Mouse (Mus musculus): ENCODE measurements around the gene Cdh23. TPM values are rescaled to one million over a fixed set of nuclear protein-coding genes. Genes with fewer than 3 reads are reported as not detected.

Cdh23 gene
- polyA plus RNA-seq, 1 experiment, result 2.1 TPM

DNA sequence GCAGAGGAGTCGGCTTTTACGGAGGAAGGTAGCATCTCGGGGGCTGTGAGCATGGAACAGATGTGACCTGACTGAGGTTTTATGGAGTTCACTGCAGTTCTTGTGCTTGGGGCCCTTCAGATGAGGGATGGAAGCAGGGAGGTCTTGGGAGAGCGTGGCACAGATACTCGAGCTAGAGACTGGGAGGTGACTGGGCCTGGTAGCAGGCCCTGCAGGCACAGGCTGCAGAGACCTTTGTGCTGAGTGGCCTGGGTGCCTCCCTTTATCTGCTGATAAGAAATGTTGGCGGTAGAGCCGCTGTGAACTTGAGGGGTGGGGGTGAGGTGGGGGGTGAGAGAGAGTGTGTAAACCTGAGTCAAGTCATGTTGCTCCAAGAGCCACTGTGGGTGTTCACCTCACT, 361.7 kb downstream of the Cdh23 start:
- Histone ChIP-seq H3K36me3 (ENCODE audit: control insufficient read depth, insufficient read depth) (no peaks in the 10 kb centered on the region), H3K27me3 (ENCODE audit: control insufficient read depth, insufficient read depth, insufficient read length) (peaks cover 43% of the 10 kb centered on the region)
- no peak for TF ChIP-seq REST (IDR thresholded peaks at IDR 0.05; ENCODE audit: insufficient read depth, insufficient read length)
- no peak for TF ChIP-seq MAX (IDR thresholded peaks at IDR 0.05; ENCODE audit: low read depth)
- TF ChIP-seq MYOG (IDR thresholded peaks at IDR 0.05; ENCODE audit: control insufficient read depth in 1 of 3, insufficient read depth in 1 of 3, insufficient read length in 2 of 3, low read depth in 2 of 3), result no peak
- no peak for TF ChIP-seq E2F4 (IDR thresholded peaks at IDR 0.05; ENCODE audit: insufficient read depth)
- no peak for TF ChIP-seq USF1 (IDR thresholded peaks at IDR 0.05; ENCODE audit: low read depth)
- TF ChIP-seq TCF3 (IDR thresholded peaks at IDR 0.05; ENCODE audit: insufficient read length, low read depth), result no peak
- TF ChIP-seq POLR2A (IDR thresholded peaks at IDR 0.05; ENCODE audit: insufficient read length, low read depth), result no peak
- no peak for TF ChIP-seq TCF12 (IDR thresholded peaks at IDR 0.05; ENCODE audit: insufficient read depth, poor library complexity, severe bottlenecking)
- no peak for TF ChIP-seq SRF (IDR thresholded peaks at IDR 0.05; ENCODE audit: control insufficient read depth, insufficient read length, low read depth)
- TF ChIP-seq CEBPB (IDR thresholded peaks at IDR 0.05; ENCODE audit: insufficient read depth, poor library complexity, severe bottlenecking), result no peak

DNA sequence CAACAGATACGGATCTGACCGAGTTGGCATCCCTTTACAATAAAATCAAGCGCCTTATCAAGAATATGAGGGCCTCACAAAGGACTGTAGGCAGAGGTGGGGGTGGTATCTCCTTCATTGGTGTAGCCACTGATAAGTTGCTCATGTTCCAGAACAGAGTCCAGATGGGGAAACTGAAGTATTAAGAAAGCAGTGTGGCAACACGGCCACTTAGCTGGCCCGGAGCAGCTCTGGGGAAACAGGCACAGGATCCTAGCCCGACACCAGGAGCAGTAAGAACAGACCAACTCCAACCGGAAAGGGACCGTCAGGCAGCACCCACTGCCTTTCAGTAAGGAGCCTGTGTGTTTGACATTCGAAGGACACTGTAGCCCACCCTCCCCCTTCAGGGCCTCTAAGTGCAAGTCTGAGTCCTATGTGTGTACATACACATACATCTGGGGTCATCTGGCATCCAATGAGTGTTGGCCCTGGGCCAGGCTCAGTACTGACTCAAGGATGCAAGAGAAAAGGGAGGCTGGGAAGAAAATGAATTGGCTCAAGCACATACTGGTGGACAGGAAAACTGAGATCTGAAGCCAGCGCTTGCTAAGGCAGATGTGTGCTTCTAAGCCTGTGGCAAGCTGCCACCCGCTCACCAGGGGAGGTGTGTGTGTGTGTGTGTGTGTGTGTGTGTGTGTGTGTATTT, 367.2 kb downstream of the Cdh23 start:
- no peak overlapping the region for H3K4me2 ChIP-seq (ENCODE audit: low read depth)
- no peak overlapping the region for H3ac ChIP-seq (ENCODE audit: control insufficient read depth, insufficient read length)
- H3K4me3 ChIP-seq, result no peak overlapping the region
- no peaks in the 10 kb centered on the region for H3K79me2 ChIP-seq (ENCODE audit: control insufficient read depth, insufficient read depth)
- peaks cover 33% of the 10 kb centered on the region for H3K27me3 ChIP-seq (ENCODE audit: control insufficient read depth, insufficient read depth, insufficient read length)
- H3K36me3 ChIP-seq (ENCODE audit: control insufficient read depth, insufficient read depth), result no peaks in the 10 kb centered on the region
- TF ChIP-seq MYOG (IDR thresholded peaks at IDR 0.05; ENCODE audit: control insufficient read depth in 1 of 3, insufficient read depth in 1 of 3, insufficient read length in 2 of 3, low read depth in 2 of 3), result no peak
- no peak for TF ChIP-seq REST (IDR thresholded peaks at IDR 0.05; ENCODE audit: insufficient read depth, insufficient read length)
- TF ChIP-seq MYOD1 (IDR thresholded peaks at IDR 0.05; ENCODE audit: control insufficient read depth in 1 of 3, insufficient read length in 2 of 3, low read depth in 2 of 3), result no peak
- TF ChIP-seq SRF (IDR thresholded peaks at IDR 0.05; ENCODE audit: control insufficient read depth, insufficient read length, low read depth), result no peak
- no peak for TF ChIP-seq USF1 (IDR thresholded peaks at IDR 0.05; ENCODE audit: low read depth)
- no peak for TF ChIP-seq POLR2A (IDR thresholded peaks at IDR 0.05; ENCODE audit: insufficient read length, low read depth)
- TF ChIP-seq TCF12 (IDR thresholded peaks at IDR 0.05; ENCODE audit: insufficient read depth, poor library complexity, severe bottlenecking), result no peak
- no peak for TF ChIP-seq POLR2AphosphoS2 (IDR thresholded peaks at IDR 0.05; ENCODE audit: insufficient read length, low read depth)
- TF ChIP-seq E2F4 (IDR thresholded peaks at IDR 0.05; ENCODE audit: insufficient read depth), result no peak
- no peak for TF ChIP-seq TCF3 (IDR thresholded peaks at IDR 0.05; ENCODE audit: insufficient read length, low read depth)
- TF ChIP-seq MAX (IDR thresholded peaks at IDR 0.05; ENCODE audit: low read depth), result no peak
- TF ChIP-seq CEBPB (IDR thresholded peaks at IDR 0.05; ENCODE audit: insufficient read depth, poor library complexity, severe bottlenecking), result no peak

More for the DNA sequence above, 361.7 kb downstream of the Cdh23 start:
- Histone ChIP-seq H3K79me2 (ENCODE audit: control insufficient read depth, insufficient read depth) (no peaks in the 10 kb centered on the region), H3K4me2 (ENCODE audit: low read depth) (no peak overlapping the region), H3K4me3 (no peak overlapping the region), H3ac (ENCODE audit: control insufficient read depth, insufficient read length) (no peak overlapping the region)

DNA sequence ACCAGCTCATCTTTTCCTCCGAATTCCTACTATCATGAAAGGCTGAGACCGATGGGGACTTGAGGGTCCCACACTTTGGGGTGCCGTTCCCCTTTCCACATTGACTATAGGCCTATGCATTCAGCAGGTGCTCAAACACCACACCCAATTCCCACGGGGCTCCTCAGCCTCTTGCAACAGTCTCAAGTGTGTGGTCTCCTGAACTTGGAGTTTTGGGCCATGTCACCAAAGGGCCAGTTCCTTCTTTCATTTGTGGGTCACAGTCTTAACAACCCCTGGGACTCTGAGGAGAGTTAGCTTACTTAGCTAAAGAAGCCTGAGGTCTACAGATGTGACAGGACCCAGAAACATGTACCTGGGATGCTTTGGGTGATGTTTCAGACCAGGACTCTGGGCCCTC, 380.1 kb downstream of the Cdh23 start:
- Histone ChIP-seq H3K27me3 (ENCODE audit: control insufficient read depth, insufficient read depth, insufficient read length) (no peaks in the 10 kb centered on the region), H3K79me2 (ENCODE audit: control insufficient read depth, insufficient read depth) (no peaks in the 10 kb centered on the region), H3K4me3 (no peak overlapping the region), H3K36me3 (ENCODE audit: control insufficient read depth, insufficient read depth) (no peaks in the 10 kb centered on the region), H3K4me2 (ENCODE audit: low read depth) (no peak overlapping the region), H3ac (ENCODE audit: control insufficient read depth, insufficient read length) (no peak overlapping the region)
- no peak for TF ChIP-seq E2F4 (IDR thresholded peaks at IDR 0.05; ENCODE audit: insufficient read depth)

DNA sequence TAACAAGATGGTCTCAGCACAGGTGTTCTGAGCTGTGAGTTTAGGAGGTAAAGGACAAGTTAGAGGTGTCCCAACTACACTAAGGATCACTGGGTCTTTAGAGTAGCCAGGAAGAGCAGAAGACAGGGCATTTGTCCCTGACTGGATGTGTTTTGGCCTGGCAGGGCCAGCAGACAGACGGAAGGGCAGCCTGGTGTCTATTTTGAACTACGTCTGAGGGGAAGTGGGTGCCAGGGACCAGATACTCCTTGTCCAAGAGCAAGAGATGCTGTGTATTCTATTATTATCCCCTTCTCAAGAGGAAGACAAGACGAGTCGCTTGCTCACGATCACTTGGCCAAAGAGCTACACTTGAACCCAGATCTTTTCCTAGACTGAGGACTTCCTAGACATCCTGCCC, 382.7 kb downstream of the Cdh23 start:
- Histone ChIP-seq H3K27me3 (ENCODE audit: control insufficient read depth, insufficient read depth, insufficient read length) (no peaks in the 10 kb centered on the region), H3K4me2 (ENCODE audit: low read depth) (no peak overlapping the region), H3K79me2 (ENCODE audit: control insufficient read depth, insufficient read depth) (no peaks in the 10 kb centered on the region), H3K4me3 (no peak overlapping the region), H3K36me3 (ENCODE audit: control insufficient read depth, insufficient read depth) (no peaks in the 10 kb centered on the region), H3ac (ENCODE audit: control insufficient read depth, insufficient read length) (no peak overlapping the region)
- TF ChIP-seq TCF12 (IDR thresholded peaks at IDR 0.05; ENCODE audit: insufficient read depth, poor library complexity, severe bottlenecking), result no peak
- no peak for TF ChIP-seq MYOD1 (IDR thresholded peaks at IDR 0.05; ENCODE audit: control insufficient read depth in 1 of 3, insufficient read length in 2 of 3, low read depth in 2 of 3)
- TF ChIP-seq POLR2AphosphoS2 (IDR thresholded peaks at IDR 0.05; ENCODE audit: insufficient read length, low read depth), result no peak
- TF ChIP-seq CEBPB (IDR thresholded peaks at IDR 0.05; ENCODE audit: insufficient read depth, poor library complexity, severe bottlenecking), result no peak
- no peak for TF ChIP-seq E2F4 (IDR thresholded peaks at IDR 0.05; ENCODE audit: insufficient read depth)
- no peak for TF ChIP-seq MAX (IDR thresholded peaks at IDR 0.05; ENCODE audit: low read depth)
- no peak for TF ChIP-seq SRF (IDR thresholded peaks at IDR 0.05; ENCODE audit: control insufficient read depth, insufficient read length, low read depth)
- no peak for TF ChIP-seq TCF3 (IDR thresholded peaks at IDR 0.05; ENCODE audit: insufficient read length, low read depth)
- no peak for TF ChIP-seq USF1 (IDR thresholded peaks at IDR 0.05; ENCODE audit: low read depth)
- no peak for TF ChIP-seq POLR2A (IDR thresholded peaks at IDR 0.05; ENCODE audit: insufficient read length, low read depth)
- TF ChIP-seq REST (IDR thresholded peaks at IDR 0.05; ENCODE audit: insufficient read depth, insufficient read length), result no peak
- no peak for TF ChIP-seq MYOG (IDR thresholded peaks at IDR 0.05; ENCODE audit: control insufficient read depth in 1 of 3, insufficient read depth in 1 of 3, insufficient read length in 2 of 3, low read depth in 2 of 3)

DNA sequence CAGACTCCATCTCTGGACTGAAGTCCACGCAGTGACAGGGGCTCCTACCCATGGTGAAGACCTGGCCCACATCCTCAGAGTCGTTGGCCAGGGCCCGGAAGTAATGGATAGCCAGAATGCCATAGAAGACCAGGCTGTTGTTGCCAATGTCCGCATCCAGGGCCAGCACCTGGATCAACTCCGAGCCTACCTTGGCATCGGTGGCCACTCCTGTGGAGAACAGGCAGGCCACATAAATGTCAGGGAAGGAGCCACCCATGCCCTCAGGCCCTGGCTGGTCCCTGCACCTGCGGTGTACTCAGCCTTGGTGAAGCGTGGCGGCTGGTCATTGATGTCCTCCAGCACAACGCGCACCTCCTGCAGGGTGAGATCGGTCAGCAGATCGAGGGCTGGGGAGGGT, 385.7 kb downstream of the Cdh23 start:
- no peak for TF ChIP-seq SRF (IDR thresholded peaks at IDR 0.05; ENCODE audit: control insufficient read depth, insufficient read length, low read depth)
- TF ChIP-seq E2F4 (IDR thresholded peaks at IDR 0.05; ENCODE audit: insufficient read depth), result no peak
- no peak for TF ChIP-seq POLR2A (IDR thresholded peaks at IDR 0.05; ENCODE audit: insufficient read length, low read depth)
- no peak for TF ChIP-seq REST (IDR thresholded peaks at IDR 0.05; ENCODE audit: insufficient read depth, insufficient read length)
- no peak for TF ChIP-seq TCF3 (IDR thresholded peaks at IDR 0.05; ENCODE audit: insufficient read length, low read depth)
- TF ChIP-seq TCF12 (IDR thresholded peaks at IDR 0.05; ENCODE audit: insufficient read depth, poor library complexity, severe bottlenecking), result no peak
- TF ChIP-seq MAX (IDR thresholded peaks at IDR 0.05; ENCODE audit: low read depth), result no peak
- no peak for TF ChIP-seq POLR2AphosphoS2 (IDR thresholded peaks at IDR 0.05; ENCODE audit: insufficient read length, low read depth)
- TF ChIP-seq CEBPB (IDR thresholded peaks at IDR 0.05; ENCODE audit: insufficient read depth, poor library complexity, severe bottlenecking), result no peak
- TF ChIP-seq USF1 (IDR thresholded peaks at IDR 0.05; ENCODE audit: low read depth), result no peak
- TF ChIP-seq MYOG (IDR thresholded peaks at IDR 0.05; ENCODE audit: control insufficient read depth in 1 of 3, insufficient read depth in 1 of 3, insufficient read length in 2 of 3, low read depth in 2 of 3), result no peak
- no peak for TF ChIP-seq MYOD1 (IDR thresholded peaks at IDR 0.05; ENCODE audit: control insufficient read depth in 1 of 3, insufficient read length in 2 of 3, low read depth in 2 of 3)
- H3K4me2 ChIP-seq (ENCODE audit: low read depth), result no peak overlapping the region
- H3ac ChIP-seq (ENCODE audit: control insufficient read depth, insufficient read length), result no peak overlapping the region
- no peaks in the 10 kb centered on the region for H3K79me2 ChIP-seq (ENCODE audit: control insufficient read depth, insufficient read depth)
- no peak overlapping the region for H3K4me3 ChIP-seq
- no peaks in the 10 kb centered on the region for H3K36me3 ChIP-seq (ENCODE audit: control insufficient read depth, insufficient read depth)
- H3K27me3 ChIP-seq (ENCODE audit: control insufficient read depth, insufficient read depth, insufficient read length), result no peaks in the 10 kb centered on the region

All from myocyte (in vitro differentiated cells).